Mouse (Mus musculus) embryonic fibroblast, embryonic 13.5 days (primary cell): ENCODE measurements around the gene Marveld1.

ENCODE experiments used
- CTCF ChIP-seq: IDR thresholded peaks from 2 replicates; pipeline ENCODE4 v1.5.1; 2011; ENCODE audit warnings: mild to moderate bottlenecking, control low read depth, low read length, moderate library complexity, borderline replicate concordance; ENCODE audit not compliant: insufficient read depth
- POLR2A ChIP-seq: IDR thresholded peaks from 2 replicates; pipeline ENCODE4 v1.6.1; 2011; ENCODE audit warnings: low read depth, mild to moderate bottlenecking, control low read depth, low read length, moderate library complexity

DNA sequence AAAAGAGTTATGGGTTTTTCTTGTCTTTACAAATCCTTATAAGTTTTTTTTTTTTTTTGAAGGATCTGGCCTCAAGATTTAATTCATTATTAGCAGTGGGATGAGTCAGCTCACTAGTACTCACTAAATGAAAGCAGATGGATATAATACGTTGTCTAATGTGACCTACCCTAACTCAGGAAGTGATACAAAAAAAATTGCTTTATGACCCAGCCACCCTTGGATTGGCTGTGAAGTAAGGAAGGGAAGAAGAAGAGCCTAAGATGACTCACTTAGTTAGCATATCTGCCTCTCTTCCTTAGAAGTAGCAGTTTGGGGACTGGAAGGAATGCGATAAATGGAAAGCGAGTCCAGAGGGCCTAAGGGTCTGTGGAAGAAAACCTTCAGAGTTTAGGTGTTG lies 47.8 kb upstream of the Marveld1 start:
- TF ChIP-seq POLR2A (no peak), CTCF (no peak)
